Mouse (Mus musculus) G1E (cell line): ENCODE measurements at regions not wholly inside any gene's neighbourhood (a gene's known extent, or its start where the extent isn't known, plus 50 kb on each side); places are given as distances from the start of the nearest gene placed in this dataset.

Source experiments
- ATAC-seq: 2 replicates; pipeline ENCODE4 v1.8.0; 2016; ENCODE audit warnings: mild to moderate bottlenecking; ENCODE audit not compliant: insufficient number of reproducible peaks, poor library complexity, low FRiP score, severe bottlenecking; ENCODE audit errors: extremely low read depth
- DNase-seq: peaks from one replicate; pipeline ENCODE4 v3.0.0; 2012; ENCODE audit warnings: low spot score
- H3K27me3 ChIP-seq: 2 replicates; pipeline ENCODE4 v1.6.1; 2012; ENCODE audit warnings: mild to moderate bottlenecking, low read length, inconsistent platforms; ENCODE audit not compliant: insufficient read depth
- H3K36me3 ChIP-seq: replicated peaks from 2 replicates; pipeline ENCODE3; 2012; ENCODE audit warnings: mild to moderate bottlenecking, inconsistent platforms
- H3K4me1 ChIP-seq: 2 replicates; pipeline ENCODE4 v1.6.1; 2012; ENCODE audit warnings: low read depth, low read length, inconsistent platforms, mixed read lengths; ENCODE audit not compliant: insufficient read depth
- H3K4me3 ChIP-seq: 2 replicates; pipeline ENCODE4 v1.5.1; 2012; ENCODE audit warnings: low read depth, mild to moderate bottlenecking, inconsistent platforms, low read length, moderate library complexity, mixed read lengths
- H3K9me3 ChIP-seq: replicated peaks from 2 replicates; pipeline ENCODE4 v1.6.1; 2012; ENCODE audit warnings: inconsistent platforms
- CTCF ChIP-seq: IDR thresholded peaks from 2 replicates; pipeline ENCODE4 v1.5.1; 2012; ENCODE audit warnings: low read depth, low read length, inconsistent platforms, mixed read lengths
- GATA1 ChIP-seq: IDR thresholded peaks from 2 replicates; pipeline ENCODE4 v1.6.1; 2012; ENCODE audit warnings: borderline replicate concordance, low read length, inconsistent platforms, mixed read lengths
- GATA2 ChIP-seq: IDR thresholded peaks from 2 replicates; pipeline ENCODE4 v1.6.1; 2012; ENCODE audit warnings: low read depth, low read length, inconsistent platforms, borderline replicate concordance
- POLR2AphosphoS5 ChIP-seq: IDR thresholded peaks from 2 replicates; pipeline ENCODE4 v1.6.1; 2012; ENCODE audit warnings: low read depth, low read length, inconsistent platforms; ENCODE audit not compliant: insufficient replicate concordance
- TAL1 ChIP-seq: conservative IDR thresholded peaks from 2 replicates; pipeline ENCODE4 v1.6.1; 2012; ENCODE audit warnings: low read depth, low read length, inconsistent platforms, mixed read lengths

- ATAC-seq (no peak), DNase-seq (no peak)
- H3K4me1 ChIP-seq: no peaks in the 10 kb centered on the region
- no peaks in the 10 kb centered on the region for H3K27me3 ChIP-seq
- peaks cover 9% of the 10 kb centered on the region for H3K9me3 ChIP-seq
- H3K4me3 ChIP-seq: no peak overlapping the region
- no peak for TF ChIP-seq POLR2AphosphoS5
- no peak for TF ChIP-seq CTCF
- no peak for TF ChIP-seq GATA2
- no peak for TF ChIP-seq GATA1
- TF ChIP-seq TAL1: no peak
- H3K36me3 ChIP-seq: no peaks in the 10 kb centered on the region
Observed at GRCm38 (mm10) chr17:88279656-88280055, 160.9 kb upstream of the Foxn2 start.

DNA sequence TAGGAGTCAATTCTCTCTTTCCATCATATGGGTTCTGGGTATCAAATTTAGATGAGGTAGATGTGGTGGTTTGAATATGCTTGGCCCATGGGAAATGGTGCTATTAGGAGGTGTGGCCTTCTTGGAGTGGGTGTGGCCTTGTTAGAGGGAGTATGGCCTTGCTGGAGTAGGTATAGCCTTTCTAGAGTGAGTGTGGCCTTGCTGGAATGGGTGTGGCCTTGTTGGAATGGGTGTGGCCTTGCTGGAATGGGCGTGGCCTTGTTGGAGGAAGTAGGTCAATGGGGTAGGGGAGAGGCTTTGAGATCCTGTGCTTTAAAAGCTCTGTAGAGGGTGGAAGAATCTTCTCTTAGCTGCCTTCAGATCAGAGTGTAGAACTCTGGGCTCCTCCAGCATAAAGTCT, 157.8 kb upstream of the Foxn2 start:
- Histone ChIP-seq H3K9me3 (peaks cover 7% of the 10 kb centered on the region), H3K36me3 (no peaks in the 10 kb centered on the region), H3K4me1 (no peaks in the 10 kb centered on the region), H3K4me3 (no peak overlapping the region), H3K27me3 (no peaks in the 10 kb centered on the region)
- TF ChIP-seq GATA2 (no peak), CTCF (no peak), POLR2AphosphoS5 (no peak), TAL1 (no peak), GATA1 (no peak)
- DNase-seq: no peak
- ATAC-seq: no peak

- ATAC-seq (no peak), DNase-seq (no peak)
- H3K36me3 ChIP-seq: no peaks in the 10 kb centered on the region
- no peaks in the 10 kb centered on the region for H3K27me3 ChIP-seq
- TF ChIP-seq GATA2 (no peak), TAL1 (no peak), POLR2AphosphoS5 (no peak), CTCF (no peak), GATA1 (no peak)
- peaks cover 9% of the 10 kb centered on the region for H3K9me3 ChIP-seq
- no peaks in the 10 kb centered on the region for H3K4me1 ChIP-seq
- H3K4me3 ChIP-seq: no peak overlapping the region
Observed at GRCm38 (mm10) chr17:88284477-88284876, 156.0 kb upstream of the Foxn2 start.

GRCm38 (mm10) chr17:88287861-88288260, 152.7 kb upstream of the Foxn2 start:
- no peaks in the 10 kb centered on the region for H3K36me3 ChIP-seq
- no peak for ATAC-seq

GRCm38 (mm10) chr17:88297520-88297919, 143.0 kb upstream of the Foxn2 start:
- no peak for TF ChIP-seq GATA1
- TF ChIP-seq GATA2: no peak
- Histone ChIP-seq H3K4me3 (no peak overlapping the region), H3K9me3 (no peaks in the 10 kb centered on the region), H3K4me1 (no peaks in the 10 kb centered on the region), H3K27me3 (no peaks in the 10 kb centered on the region), H3K36me3 (no peaks in the 10 kb centered on the region)
- DNase-seq (no peak), ATAC-seq (no peak)

More at GRCm38 (mm10) chr17:88287861-88288260, 152.7 kb upstream of the Foxn2 start:
- DNase-seq: no peak
- Histone ChIP-seq H3K4me1 (no peaks in the 10 kb centered on the region), H3K4me3 (no peak overlapping the region), H3K9me3 (peaks cover 5% of the 10 kb centered on the region), H3K27me3 (no peaks in the 10 kb centered on the region)
- TF ChIP-seq CTCF (no peak), GATA2 (no peak), POLR2AphosphoS5 (no peak), GATA1 (no peak), TAL1 (no peak)

DNA sequence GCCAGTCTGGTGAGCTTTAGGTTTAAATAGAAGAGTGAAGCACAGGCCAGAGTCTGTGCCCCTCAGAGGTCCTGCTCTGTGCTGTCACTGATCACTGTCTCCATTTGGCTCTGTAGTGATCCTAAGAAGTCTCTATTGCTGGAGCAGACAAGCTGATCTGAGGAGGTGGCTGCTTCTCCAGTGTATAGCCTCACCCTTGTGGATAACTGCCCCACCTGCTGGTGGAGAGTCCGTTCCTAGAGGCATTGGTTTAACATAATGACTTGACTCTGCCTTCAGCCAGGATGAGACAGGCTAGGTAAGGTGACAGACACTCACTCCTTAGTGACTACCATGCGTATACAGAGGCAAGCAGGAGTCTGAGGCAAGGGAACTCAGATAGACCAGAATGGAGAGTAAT, 136.5 kb upstream of the Foxn2 start:
- TF ChIP-seq GATA2: no peak
- TF ChIP-seq POLR2AphosphoS5: no peak
- TF ChIP-seq TAL1: no peak
- no peak for TF ChIP-seq GATA1
- no peak for TF ChIP-seq CTCF
- Histone ChIP-seq H3K4me3 (no peak overlapping the region), H3K4me1 (no peaks in the 10 kb centered on the region), H3K9me3 (peaks cover 6% of the 10 kb centered on the region), H3K27me3 (no peaks in the 10 kb centered on the region), H3K36me3 (no peaks in the 10 kb centered on the region)
- ATAC-seq: no peak
- no peak for DNase-seq

DNA sequence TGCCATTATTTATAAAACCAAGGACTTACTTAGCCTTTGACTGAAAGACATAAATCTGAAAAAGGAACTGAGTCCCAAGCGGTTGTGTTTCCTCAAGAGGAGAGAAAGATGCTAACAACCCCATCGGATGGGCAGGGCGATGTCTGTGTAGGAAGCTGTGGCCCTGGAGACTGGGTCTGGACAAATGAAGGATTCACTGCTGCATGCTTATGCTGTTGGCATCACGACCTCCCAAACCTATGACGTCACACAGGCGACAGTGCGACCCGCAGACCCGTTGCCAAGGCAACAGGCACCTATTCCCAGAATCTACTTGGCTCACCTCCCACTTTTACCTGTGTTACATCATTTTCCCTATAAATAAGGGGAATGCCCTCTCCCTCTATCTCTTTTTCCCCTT, 135.3 kb upstream of the Foxn2 start:
- TF ChIP-seq POLR2AphosphoS5 (no peak), GATA2 (no peak), GATA1 (no peak), CTCF (no peak), TAL1 (no peak)
- DNase-seq (no peak), ATAC-seq (no peak)
- Histone ChIP-seq H3K4me1 (no peaks in the 10 kb centered on the region), H3K4me3 (no peak overlapping the region), H3K27me3 (no peaks in the 10 kb centered on the region), H3K9me3 (peaks cover 6% of the 10 kb centered on the region), H3K36me3 (no peaks in the 10 kb centered on the region)
